Mouse (Mus musculus): ENCODE results near the gene Zc3h12c.

Gene Zc3h12c

DNA sequence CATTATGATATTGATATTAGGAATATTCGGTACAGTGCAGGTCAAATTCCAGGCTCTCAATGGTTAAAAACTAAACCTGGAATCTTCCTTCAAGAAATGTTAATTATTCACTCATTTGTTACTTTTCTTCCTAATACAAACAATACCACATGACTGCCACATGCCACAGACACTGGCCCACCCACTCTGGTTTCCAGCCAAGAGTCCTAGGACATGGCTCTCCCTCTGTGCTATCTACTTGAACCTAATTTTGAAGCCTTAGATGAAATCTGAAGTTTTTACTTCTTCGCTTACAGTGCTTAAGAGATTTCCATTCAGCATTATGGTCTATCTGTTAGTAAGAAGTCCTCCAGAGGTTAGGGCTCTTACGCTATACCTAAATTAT, 2.7 kb downstream of the Zc3h12c start:
- DNase-seq (ENCODE audit: low spot score), result no peak

DNA sequence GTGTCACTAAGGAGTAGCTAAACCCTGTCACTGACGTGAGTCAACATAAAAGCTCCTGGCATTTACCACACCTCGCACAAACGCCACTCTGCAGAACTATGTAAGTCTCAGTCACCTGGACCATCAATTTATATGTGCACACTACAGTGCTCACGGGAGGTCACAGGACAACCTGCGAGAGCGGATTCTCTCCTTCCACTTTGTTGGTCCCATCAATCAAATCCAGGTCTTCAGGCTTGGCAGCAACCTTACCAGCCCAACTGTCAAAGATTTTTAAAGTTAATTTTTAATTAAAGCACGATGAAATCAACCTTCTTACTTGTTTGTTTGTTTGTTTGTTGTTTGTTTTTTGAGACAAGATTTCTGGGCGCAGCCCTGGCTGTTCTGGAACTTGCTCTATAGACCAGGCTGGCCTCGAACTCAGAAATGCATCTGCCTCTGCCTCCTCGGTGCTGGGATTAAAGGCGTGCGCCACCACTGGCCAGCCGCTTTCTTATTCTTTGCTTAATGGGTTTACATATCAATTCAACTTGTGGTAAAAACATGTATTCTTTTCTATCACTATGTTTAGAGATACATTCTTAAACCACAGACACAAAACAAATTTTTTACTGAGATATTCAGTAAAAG, 3.2 kb downstream of the Zc3h12c start:
- no peak for DNase-seq (ENCODE audit: low spot score)

DNA sequence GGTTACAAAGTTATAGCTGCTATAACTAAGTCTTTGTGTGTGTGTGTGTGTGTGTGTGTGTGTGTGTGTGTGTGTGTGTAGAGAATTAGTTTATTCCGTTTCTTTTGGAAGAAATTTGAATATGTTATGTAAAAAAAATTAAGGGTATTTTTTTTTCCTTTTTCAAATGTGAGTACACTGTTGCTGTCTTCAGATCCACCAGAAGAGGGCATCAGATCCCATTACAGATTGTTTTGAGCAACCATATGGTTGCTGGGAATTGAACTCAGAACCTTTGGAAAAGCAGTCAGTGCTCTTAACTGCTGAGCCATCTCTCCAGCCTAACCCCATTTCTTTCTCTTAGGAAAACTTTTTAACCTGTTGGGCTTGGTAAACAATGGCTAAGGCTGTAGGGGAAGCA, 7.9 kb downstream of the Zc3h12c start:
- DNase-seq (ENCODE audit: low spot score), result no peak

DNA sequence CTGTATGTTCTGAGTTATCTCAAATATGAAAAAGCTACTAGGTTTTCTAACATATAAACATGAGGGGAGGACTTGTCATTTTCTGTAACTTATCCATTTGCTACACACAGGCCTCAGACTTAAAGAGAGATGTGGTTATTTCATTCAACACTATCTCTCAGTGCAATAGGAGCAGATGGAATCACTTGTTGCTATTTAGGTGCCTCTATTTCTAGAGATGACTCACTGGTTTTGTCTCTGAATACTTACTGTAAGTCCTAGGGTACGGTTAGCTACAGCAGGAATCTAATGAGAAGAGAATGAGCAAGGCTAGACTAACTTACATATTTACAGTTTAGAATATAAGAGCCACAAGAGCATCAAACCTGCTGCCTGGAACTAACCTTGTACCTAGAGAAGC, 9.8 kb downstream of the Zc3h12c start:
- DNase-seq (ENCODE audit: low spot score), result no peak

DNA sequence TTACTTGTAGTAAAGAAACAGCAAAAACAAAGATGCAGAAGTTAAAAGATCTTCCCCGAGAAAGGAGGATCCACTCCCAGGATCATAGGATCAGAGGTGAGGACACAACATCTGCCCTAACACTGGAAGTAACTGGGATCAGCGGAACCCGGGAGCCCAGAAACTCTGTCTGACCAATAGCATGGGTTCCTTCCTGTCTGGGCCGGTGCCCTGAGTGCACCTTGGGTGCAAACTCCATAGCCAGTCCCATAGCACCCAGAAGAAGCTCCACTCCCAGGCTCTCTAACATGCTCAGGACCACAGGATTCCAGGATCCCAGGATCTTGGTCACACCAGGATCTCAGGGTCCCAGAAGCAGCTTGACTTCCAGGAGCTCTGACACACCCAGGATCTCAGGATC, 13.0 kb downstream of the Zc3h12c start:
- DNase-seq (ENCODE audit: low spot score), result no peak

DNA sequence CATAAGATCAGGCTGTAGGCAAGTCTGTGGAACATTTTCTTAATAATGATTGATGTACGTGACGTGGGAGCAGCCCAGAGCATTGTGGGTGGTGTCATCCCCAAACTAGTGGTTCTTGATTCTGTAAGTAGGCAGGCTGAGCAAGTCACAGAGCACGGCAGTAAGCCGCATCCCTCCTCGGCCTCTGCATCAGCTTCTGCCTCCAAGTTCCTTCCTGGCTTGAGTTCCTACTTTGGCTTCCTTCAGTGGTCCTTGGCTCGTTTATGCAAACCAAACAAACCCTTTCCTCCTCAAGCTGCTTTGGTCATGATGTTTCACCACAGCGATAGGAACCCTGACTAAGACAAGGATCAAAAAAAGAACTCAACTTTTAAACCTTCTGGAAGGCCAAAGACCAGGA, 14.1 kb downstream of the Zc3h12c start:
- DNase-seq (ENCODE audit: low spot score), result no peak

DNA sequence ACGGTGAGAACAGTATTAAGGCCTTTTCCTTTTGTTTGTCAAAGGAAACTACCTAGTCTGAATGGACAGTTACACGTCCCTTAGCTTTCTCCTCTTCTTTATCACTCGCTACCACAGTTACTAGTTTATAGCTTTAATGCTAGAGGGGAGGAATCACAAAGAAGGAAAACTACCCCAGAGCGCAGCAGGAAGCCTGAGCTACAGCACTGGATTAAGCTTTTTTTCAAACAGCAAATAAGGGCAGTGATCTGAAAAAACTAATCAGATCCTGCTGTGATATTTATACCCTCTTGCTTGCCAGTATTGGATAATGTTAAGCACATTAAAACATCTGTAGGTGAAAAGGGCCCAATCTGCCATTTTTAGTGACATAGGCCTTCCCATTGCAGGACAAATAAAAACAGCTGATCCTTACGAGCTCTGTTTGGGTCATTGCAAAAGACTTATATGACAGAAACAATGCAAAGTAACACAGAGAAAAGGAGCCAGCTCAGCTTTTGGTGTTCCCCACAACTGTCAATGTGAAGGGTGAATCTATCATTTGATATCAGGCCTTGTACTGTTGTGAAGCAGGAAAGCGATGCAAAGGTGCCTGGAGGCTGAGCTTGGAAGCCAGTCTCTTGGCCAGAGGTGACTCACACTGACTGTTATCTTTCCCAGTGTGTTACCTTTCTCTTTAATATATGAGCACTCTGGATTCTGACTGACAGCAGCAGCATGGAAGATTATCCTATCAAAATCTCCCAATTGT, 16.1 kb downstream of the Zc3h12c start:
- DNase-seq (ENCODE audit: low spot score), result no peak

DNA sequence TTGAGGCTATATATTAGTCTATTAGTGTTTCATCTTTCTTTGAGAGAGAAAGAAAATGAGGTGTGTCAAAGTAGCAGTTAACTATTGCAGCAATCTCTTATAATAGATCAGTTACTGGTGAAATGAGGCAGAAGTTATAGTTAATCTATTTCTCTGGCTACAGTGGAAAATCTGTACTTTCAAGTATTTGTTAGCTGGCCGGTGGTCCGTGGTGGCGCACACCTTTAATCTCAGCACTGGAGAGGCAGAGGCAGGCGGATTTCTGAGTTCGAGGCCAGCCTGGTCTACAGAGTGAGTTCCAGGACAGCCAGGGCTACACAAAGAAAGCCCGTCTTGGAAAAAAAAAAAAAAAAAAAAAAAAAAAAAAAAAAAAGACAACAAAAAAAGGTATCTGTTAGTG, 18.6 kb downstream of the Zc3h12c start:
- no peak for DNase-seq (ENCODE audit: low spot score)

DNA sequence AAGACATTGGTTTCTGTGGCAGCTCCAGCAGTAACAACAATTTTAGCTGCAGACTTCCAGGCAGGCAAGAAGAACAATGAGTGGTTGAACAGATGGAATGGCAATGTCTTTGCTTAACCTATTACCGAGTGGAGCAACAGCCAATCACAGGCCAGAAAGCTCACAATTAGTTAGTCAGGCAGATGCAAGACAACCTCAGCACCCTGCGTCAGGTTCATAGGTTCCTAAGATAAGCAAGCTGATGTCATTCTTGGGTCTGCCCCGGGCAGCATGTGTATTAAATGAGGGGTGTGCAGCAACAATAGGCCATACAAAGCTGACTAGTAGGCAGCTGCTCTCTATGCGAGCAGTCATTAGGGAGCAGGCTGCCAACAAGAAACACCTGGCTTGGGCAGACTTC, 19.1 kb downstream of the Zc3h12c start:
- DNase-seq (ENCODE audit: low spot score), result no peak

DNA sequence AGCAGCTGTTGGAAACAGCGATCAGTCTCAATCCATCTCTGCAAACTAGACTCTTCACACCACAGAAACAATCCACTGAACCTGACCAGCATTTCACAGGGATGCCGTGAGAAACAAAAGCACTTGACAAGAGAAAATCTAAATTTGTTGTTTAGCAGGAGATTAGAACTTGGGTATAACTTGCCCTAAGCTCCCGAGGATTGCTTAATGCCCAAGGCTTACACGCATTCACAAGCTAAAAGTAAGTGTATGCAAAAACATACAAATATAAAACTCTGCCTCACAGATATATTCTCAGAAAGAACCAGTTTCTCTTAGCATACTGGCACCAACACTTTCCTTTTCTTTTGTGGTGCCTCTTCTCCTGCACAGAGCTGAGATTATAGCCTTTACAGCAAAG, 19.5 kb downstream of the Zc3h12c start:
- DNase-seq (ENCODE audit: low spot score), result no peak

DNA sequence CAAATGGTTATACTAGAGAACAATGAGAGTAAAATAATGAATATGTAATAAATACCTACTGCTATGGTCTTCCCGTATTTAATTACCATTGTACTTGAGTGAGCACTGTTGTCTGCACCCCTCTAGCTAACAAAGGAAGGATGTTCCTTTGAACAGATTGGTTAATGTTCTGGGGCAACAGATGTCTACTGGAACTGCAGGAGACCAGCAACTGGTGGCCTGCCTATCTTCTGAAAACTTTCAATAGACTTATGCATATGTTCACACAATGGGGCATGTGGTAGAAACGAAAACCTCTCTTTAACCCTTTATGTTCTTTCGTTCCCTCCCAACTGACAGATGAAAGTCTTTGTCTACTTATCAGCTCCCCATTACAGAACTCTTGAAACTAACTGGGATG, 20.1 kb downstream of the Zc3h12c start:
- DNase-seq (ENCODE audit: low spot score), result no peak

DNA sequence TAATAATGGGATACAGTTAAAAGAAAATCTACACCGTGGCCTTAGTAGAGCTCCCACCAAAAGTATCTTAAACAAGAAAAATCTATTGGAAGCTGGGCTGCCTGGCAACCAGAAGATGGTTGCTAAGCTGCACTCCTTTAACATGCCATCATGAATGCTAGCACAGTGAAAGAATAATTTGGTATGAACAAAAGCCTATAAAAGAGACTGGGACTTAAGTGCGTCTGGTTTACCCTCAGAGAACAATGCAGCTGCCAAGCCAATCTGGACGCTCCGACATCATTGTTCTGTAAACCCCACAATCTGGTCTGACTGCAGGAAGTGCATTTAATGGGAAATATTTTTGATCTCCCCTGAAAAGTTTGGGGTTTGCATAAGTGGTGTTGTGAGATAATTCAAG, 22.1 kb downstream of the Zc3h12c start:
- DNase-seq (ENCODE audit: low spot score), result no peak

DNA sequence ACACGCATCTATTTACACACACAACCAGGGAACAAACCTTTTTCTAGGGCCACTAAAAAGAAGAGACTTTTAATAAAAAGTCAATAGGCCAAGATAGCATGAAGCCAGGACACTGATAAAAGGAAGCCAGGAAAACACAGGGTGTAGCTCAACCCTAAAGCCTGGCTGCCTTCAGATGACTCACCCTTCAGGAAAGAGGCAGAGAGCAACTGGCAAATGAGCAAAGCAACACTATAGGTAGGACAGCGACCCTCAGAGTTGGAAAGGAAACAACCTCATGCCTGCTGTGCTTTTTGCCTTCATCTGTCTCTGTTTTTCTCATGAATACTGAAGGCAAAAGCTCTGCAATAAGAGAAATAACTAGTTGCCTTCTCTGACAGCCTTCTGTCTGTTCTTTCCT, 35.6 kb downstream of the Zc3h12c start:
- DNase-seq (ENCODE audit: low spot score), result no peak

DNA sequence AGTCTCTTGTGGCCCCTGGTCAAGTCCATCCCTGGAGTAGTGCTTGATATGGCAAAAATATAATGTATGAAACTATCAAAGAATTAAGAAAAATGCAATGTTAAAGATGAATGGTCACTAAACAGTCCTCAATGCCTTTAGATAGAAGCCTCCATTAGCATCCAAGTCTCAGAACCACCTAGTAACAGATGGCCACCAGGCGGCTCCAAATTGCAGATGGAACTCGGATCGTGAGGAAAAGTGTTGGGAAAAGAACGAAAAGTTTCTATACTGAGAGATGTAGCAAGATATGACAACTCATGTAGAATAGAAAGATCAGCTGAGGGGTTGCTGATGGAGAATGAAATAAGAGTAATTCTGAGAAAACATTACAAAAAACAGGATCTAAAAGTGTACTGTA, 38.0 kb downstream of the Zc3h12c start:
- DNase-seq (ENCODE audit: low spot score), result no peak

DNA sequence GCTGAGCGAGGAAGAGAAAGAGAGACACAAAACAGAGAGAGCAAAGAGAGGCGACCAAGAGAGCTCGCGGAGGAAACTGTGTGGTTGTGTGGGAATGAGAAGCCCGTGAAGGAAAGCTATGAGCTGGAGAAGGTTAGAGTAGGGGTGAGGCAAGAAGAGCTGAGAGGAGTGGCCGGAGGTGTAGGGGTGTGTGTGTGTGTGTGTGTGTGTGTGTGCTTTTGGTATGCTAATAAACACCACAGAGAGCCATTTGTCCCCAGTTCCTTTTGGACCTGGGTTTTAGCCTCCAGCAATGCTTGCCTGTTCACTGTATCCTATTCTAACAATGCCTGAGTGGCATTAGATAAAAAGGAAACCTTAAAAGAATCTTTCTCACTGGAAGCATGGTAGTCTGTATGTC, 43.1 kb downstream of the Zc3h12c start:
- DNase-seq (ENCODE audit: low spot score), result no peak

DNA sequence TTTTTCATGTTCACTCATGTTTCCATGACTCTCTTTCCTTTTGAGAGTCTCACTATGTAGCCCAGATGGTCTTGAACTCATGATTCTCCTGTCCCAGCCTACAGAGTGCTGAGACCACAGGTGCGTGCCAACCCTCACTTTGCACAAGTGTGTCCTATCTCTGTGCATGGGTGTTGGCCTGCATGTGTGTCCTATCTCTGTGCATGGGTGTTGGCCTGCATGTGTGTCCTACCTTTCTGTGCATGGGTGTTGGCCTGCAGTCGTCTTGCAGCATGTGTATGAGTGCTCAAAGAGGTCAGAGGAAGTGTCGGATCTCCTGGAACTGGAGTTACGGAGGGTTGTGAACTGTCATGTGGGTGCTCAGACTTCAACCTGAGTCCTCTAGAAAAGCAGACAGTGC, 49.2 kb downstream of the Zc3h12c start:
- no peak for DNase-seq (ENCODE audit: low spot score)

DNA sequence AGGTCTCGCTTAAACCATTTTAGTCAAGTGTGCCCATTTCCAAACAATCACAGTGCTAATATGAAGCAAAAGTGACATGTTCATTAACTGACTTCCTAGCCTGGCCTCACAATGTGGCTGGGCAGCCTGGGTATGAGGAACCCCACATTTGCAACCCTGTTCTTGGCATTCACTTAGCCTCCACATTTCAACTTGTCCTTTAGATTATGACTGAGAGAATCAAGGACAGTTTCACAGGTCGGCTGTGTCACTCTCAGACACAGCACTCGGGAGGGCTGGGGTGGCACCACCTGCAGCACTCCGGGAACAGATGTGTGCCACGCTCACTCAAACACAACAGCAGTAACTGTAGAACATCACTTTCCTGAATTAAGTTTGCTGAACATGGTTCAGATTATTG, 55.3 kb downstream of the Zc3h12c start:
- DNase-seq (ENCODE audit: low spot score), result no peak

DNA sequence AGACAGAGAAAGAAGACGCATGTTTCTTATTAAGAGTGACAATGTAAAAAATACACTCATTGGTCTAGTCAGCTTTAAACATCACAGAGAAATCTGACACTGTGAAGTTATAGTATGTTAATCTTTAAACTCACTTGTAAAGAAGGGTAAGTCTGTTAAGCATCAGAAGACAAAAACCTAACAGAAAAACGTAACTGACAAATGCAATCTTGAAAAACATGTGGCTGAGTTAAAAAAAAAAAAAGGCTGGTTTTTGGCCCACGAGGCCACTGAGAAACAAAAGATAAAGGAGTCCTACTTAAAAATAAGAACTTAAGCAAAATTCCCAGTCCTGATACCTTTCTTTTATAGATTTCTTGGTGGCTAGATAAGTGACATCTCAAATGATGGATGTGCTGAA, 57.6 kb downstream of the Zc3h12c start:
- DNase-seq (ENCODE audit: low spot score), result no peak

DNA sequence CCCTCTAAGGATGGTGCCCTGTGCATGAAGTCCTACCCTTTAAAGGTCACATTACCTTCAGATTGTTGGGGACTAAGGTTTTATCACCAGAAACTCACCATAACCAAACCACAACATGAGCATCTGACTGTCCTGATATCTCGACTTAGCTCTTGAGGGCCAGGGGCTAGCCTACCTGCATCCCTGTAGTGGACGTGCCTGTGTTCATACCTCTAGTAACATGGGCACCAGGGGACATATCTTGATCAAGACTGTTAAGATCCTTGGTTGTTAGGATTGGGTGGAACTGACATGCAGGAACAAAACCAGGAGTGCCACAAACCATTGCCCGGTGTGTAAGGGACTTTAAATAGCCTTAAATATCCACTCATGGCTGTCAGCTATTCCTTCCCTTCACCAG, 61.2 kb downstream of the Zc3h12c start:
- DNase-seq (ENCODE audit: low spot score), result no peak

DNA sequence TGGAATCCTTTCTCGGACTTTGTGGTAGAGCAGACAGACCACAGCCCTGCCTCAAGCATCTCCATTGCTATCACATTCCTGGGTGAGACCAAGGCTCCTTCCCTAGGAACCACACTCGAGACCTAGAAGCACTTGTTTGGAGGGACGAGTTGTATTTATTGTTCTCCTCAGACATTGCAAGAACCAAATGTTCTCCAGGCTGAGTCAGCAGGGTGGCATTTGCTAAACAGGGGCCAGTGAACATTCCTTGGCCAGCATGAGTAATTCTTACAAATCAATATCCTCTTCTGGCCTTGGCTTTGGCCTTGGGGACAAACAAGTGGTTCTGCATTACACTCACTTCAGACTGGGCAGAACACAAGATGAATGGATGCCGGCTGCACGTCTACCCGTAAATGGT, 62.9 kb downstream of the Zc3h12c start:
- DNase-seq (ENCODE audit: low spot score), result no peak

DNA sequence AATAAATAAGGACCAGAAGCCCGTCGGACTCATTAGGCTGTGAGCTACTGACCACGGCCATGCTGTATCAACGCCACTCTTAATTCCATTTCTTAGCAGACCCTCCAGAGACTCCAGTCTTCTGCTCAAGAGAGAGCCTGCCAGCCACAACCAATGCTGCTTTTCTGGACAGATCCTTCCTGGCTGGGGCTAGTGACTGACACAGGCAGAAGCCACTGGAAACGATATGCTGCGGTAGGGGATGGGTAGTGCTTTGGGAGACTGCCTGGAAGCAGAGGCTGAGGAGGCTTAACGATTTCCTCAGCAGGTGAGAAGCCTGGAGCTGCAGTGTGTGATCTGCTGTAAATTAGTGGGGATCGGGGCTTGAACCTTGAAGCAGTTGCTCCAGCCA, 64.2 kb downstream of the Zc3h12c start:
- DNase-seq (ENCODE audit: low spot score), result no peak

DNA sequence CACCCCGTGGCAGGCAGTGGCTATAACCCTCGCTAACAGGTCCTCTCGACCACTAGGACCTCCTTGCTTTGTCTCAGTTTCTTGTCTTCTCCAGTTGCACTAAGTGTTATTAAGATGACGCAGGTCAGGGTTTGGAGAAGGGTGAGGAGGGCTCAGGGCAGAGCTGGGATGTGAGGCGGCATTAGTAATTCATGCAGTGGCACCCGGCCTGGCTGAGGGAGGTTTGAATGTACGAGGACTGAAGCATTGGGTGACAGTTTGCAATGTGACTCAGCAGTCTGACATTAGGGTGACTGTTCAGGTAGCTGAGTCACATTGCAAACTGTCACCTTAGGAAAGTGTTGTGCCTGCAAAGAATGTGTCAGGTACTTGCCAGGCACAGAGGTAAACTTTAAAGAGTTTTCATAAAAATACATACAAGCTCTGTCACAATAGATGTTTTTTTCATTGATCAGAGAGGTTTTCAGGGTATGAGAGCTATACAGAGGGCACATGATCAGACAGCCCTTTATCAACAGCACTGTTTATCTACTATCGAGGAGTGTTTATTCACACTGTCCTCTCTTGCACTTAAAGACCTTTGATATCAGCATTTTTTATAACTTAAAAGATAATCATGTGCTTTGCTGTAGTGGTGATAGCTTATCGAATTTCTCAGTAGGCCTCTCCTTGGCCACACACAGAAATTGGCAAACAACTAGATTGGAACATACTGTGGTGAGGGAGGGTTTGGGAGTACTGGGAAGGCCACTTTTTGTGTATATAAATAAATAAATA, 64.7 kb downstream of the Zc3h12c start:
- DNase-seq (ENCODE audit: low spot score), result no peak

DNA sequence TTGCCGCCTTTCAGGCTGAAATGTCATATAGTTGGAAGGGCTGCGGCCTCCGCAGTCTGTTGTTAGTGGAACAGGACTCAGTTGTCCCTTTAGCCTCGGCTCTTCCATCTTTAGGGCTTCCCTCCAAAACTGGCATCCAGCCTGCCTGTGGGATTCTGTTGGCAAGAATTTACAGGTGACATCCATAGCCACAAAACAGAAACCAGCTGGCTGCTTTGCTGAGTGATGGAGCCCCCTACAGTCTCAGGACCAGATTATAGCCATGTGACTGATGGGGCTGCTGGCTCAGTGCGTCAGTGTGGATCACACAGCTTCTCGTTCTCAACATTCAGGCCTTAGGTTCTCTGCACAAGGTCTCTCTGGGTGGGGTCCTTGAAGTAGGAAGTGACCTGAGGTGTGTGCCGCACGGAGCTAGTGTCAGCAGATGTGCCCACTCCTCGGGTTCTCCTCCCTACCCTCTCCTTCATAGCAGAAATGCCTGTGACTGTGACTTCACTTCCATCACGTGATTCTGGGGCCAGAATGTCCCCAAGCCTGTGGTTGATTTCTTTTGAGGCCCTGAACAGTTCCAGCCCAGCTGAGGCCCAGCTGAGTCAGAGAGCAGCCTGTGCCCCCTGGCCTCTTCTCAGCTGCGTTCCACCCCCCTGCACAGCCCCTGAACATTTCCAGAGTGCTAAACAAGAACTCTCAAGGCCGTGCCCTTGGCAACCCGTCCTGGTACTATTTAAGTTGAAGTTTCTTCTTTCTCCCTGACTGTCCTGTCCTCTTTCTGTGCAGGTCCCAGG, 66.1 kb downstream of the Zc3h12c start:
- DNase-seq (ENCODE audit: low spot score), result no peak

Measured in urinary bladder, postnatal 10 days (tissue).